Mouse (Mus musculus): ENCODE results near the gene Cabin1. TPM values are rescaled to one million over a fixed set of nuclear protein-coding genes. Genes with fewer than 3 reads are reported as not detected.

The Cabin1 gene
- polyA plus RNA-seq (2014; fragmentation: Nextera tagmentation; extraction: Ambion mirVana), result 27.0 and 30.8 TPM in 2 replicates

DNA sequence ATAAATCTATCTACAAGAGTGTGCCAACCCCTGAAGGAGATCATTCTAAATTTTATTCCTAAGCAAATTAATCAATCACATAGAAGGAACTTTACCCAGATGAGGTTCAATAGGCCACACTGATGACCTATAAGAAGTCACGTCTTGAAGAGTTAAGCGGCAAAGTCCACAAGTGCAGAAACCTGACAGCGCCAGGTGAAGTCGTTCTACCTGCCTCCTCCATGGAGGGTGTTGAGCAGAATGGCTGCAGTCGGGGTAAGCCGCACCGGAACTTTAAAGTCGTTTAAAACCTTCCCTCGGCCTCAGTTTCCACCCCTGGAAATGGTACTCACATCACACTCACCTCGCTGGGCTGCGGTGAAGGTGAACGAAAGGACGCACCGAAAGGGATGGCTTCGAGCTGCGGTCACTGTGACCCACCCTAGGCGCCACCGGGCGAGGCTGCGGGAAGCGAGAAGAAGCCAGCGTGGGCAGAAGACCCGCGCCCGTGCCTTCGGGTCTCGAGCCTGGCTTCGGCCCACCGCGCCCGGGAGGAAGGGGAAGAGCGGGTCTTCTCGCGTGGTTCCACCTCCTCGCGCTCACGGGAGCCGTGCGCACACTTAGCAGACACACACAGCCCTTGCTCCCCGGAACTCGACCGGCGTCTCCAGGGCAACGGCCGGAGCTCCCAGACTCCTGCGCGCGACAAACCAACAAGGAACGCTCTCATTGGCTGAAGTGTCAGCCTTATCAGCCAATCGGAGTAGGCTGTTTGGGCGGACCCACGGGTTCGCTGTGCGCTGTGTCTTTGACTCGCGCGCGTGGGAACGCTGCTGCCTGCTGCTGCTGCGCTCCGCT is at the start of gene Cabin1:
Cabin1 (minus strand) TSS at position 660 of the 837 bp plus-strand sequence.
- peak within 1 kb of the TSS; percentile 82 for H3K4me2 ChIP-seq (ENCODE audit: low read length)
- ATAC-seq (ENCODE audit: insufficient number of reproducible peaks, insufficient read depth, low FRiP score, low read depth), result peak; percentile 97
- under 1% methylated on average over 61 of the region's 61 CpGs for WGBS
- H3K9me3 ChIP-seq (ENCODE audit: control insufficient read depth, low read length), result no peaks in the 10 kb centered on the region
- H3K4me3 ChIP-seq (ENCODE audit: control insufficient read depth in 1 of 2, insufficient read depth in 1 of 2, low read depth in 1 of 2, low read length in 2 of 2), result peak within 1 kb of the TSS; percentile 77 to 90
- H3K4me1 ChIP-seq (ENCODE audit: control insufficient read depth in 2 of 2, insufficient read depth in 2 of 2, low read length in 2 of 2), result peaks cover 0 to 8% of the 10 kb centered on the region in 2 experiments; a peak in 1 of 4 replicates
- H3K36me3 ChIP-seq (ENCODE audit: control insufficient read depth, insufficient read depth, low read length), result peaks cover 7% of the 10 kb centered on the region
- H3K27ac ChIP-seq (replicated peaks in 1 of 2; ENCODE audit: control insufficient read depth in 1 of 2, insufficient read depth in 1 of 2, low read depth in 2 of 2, low read length in 2 of 2), result peak within 1 kb of the TSS; percentile 38 to 59
- peak within 1 kb of the TSS; percentile 81 for H3K9ac ChIP-seq (ENCODE audit: low read length)
- H3K27me3 ChIP-seq (ENCODE audit: control insufficient read depth, insufficient read depth, low read length), result no peaks in the 10 kb centered on the region

DNA sequence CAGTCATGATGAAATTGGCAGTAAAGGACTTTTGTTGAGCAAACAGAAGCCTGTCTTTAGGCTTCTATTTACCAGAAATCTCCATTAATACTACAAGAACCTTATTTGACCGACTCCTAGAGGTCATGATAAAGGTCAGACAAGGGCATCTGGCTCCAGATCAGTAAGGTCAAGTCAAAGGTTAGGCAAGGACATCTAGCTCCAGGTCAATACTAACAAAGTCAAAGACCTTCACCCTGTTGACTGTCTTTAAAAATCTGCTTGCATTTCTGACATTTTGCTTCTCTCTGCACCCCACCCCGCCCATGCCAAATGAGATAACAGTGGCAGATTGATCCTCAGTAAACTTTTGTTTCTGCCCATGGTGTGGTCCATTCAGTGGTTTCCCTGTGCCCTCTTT is 40.1 kb upstream of the Cabin1 start:
- Histone ChIP-seq H3K27me3 (ENCODE audit: control insufficient read depth, insufficient read depth, low read length) (no peaks in the 10 kb centered on the region), H3K9me3 (ENCODE audit: control insufficient read depth, low read length) (no peaks in the 10 kb centered on the region), H3K9ac (ENCODE audit: low read length) (no peak overlapping the region), H3K27ac (replicated peaks in 1 of 2; ENCODE audit: control insufficient read depth in 1 of 2, insufficient read depth in 1 of 2, low read depth in 2 of 2, low read length in 2 of 2) (no peak overlapping the region), H3K4me3 (ENCODE audit: control insufficient read depth in 1 of 2, insufficient read depth in 1 of 2, low read depth in 1 of 2, low read length in 2 of 2) (no peak overlapping the region), H3K4me2 (ENCODE audit: low read length) (no peak overlapping the region), H3K4me1 (ENCODE audit: control insufficient read depth in 2 of 2, insufficient read depth in 2 of 2, low read length in 2 of 2) (no peaks in the 10 kb centered on the region), H3K36me3 (ENCODE audit: control insufficient read depth, insufficient read depth, low read length) (no peaks in the 10 kb centered on the region)
- no peak for ATAC-seq (ENCODE audit: insufficient number of reproducible peaks, insufficient read depth, low FRiP score, low read depth)
- WGBS, result 57% methylated on average over 2 of the region's 2 CpGs

DNA sequence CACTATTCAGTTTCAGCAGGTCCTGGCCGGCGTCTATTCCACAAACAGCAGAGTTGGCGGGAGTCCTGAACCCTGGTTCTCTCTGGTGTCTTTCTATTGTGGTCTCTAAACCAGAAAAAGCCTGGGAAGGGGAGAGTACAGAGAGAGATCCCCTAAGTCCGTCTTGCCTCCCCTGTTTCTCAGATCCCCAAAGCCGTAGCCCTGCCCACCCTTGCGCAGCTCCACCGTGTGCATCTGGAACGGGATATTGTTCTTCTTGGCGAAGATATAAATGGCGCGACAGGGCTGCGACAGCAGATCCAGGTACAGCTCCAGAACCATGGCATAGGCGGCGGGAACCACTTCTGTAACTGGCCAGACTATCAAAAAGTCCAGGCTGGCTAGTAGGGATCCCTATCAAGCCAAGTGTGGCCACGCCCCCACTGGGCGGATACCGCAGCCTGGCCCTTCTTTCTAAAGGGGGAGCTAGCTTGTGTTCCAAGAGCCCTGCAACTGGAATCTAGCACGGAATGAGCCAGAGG is 34.1 kb upstream of the Cabin1 start, which contains the start of gene Gstt1:
Gstt1 (minus strand) TSS at position 409 of the 521 bp plus-strand sequence.
- H3K9ac ChIP-seq (ENCODE audit: low read length), result peak within 1 kb of the TSS; percentile 64
- no peaks in the 10 kb centered on the region for H3K36me3 ChIP-seq (ENCODE audit: control insufficient read depth, insufficient read depth, low read length)
- peak within 1 kb of the TSS; percentile 51 to 53 for H3K4me3 ChIP-seq (ENCODE audit: control insufficient read depth in 1 of 2, insufficient read depth in 1 of 2, low read depth in 1 of 2, low read length in 2 of 2)
- H3K4me1 ChIP-seq (ENCODE audit: control insufficient read depth in 2 of 2, insufficient read depth in 2 of 2, low read length in 2 of 2), result peaks cover 8 to 12% of the 10 kb centered on the region in 2 experiments; a peak in 3 of 4 replicates
- 1% methylated on average over 18 of the region's 18 CpGs for WGBS
- H3K27ac ChIP-seq (replicated peaks in 1 of 2; ENCODE audit: control insufficient read depth in 1 of 2, insufficient read depth in 1 of 2, low read depth in 2 of 2, low read length in 2 of 2), result no peak within 1 kb of the TSS
- H3K4me2 ChIP-seq (ENCODE audit: low read length), result peak within 1 kb of the TSS; percentile 86
- ATAC-seq (ENCODE audit: insufficient number of reproducible peaks, insufficient read depth, low FRiP score, low read depth), result 0 out of 2 replicates have a peak, but pooled peaks have one; percentile 3
- H3K27me3 ChIP-seq (ENCODE audit: control insufficient read depth, insufficient read depth, low read length), result no peaks in the 10 kb centered on the region
- H3K9me3 ChIP-seq (ENCODE audit: control insufficient read depth, low read length), result no peaks in the 10 kb centered on the region

DNA sequence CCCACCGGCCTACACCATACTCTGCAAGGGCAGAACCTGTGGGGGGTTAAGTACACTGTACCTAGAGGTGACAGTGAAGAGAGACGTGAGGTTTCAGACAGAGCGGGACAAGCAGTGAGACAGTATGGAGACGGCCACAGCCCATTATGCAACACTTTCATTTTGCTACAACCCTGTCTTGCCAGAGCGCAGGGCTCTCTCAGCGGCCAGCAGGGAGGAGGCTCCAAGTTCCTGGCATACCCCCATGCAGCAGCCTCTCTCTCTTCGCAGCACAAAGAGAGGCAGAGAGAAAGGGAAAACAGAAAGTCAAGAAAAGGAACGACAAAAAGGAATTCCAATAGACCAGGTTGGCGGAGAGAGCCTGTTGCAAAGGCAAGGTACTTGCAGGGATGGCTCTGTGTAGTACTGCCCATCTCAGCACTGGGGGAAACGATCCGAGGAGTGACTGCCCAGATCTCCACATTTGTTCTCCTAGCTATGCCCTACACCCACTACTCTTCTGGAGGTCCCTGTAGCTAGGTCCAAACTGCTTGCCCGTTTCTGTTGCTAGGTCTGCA is 33.6 kb upstream of the Cabin1 start:
- Histone ChIP-seq H3K4me3 (ENCODE audit: control insufficient read depth in 1 of 2, insufficient read depth in 1 of 2, low read depth in 1 of 2, low read length in 2 of 2) (peak overlapping the region; percentile 51 to 53), H3K9ac (ENCODE audit: low read length) (peak overlapping the region; percentile 64), H3K4me2 (ENCODE audit: low read length) (peak overlapping the region; percentile 86), H3K27me3 (ENCODE audit: control insufficient read depth, insufficient read depth, low read length) (no peaks in the 10 kb centered on the region), H3K36me3 (ENCODE audit: control insufficient read depth, insufficient read depth, low read length) (no peaks in the 10 kb centered on the region), H3K27ac (replicated peaks in 1 of 2; ENCODE audit: control insufficient read depth in 1 of 2, insufficient read depth in 1 of 2, low read depth in 2 of 2, low read length in 2 of 2) (no peak overlapping the region), H3K9me3 (ENCODE audit: control insufficient read depth, low read length) (no peaks in the 10 kb centered on the region), H3K4me1 (ENCODE audit: control insufficient read depth in 2 of 2, insufficient read depth in 2 of 2, low read length in 2 of 2) (peaks cover 8 to 12% of the 10 kb centered on the region in 2 experiments; a peak in 3 of 4 replicates)
- ATAC-seq (ENCODE audit: insufficient number of reproducible peaks, insufficient read depth, low FRiP score, low read depth), result no peak
- WGBS, result under 1% methylated on average over 12 of the region's 12 CpGs

DNA sequence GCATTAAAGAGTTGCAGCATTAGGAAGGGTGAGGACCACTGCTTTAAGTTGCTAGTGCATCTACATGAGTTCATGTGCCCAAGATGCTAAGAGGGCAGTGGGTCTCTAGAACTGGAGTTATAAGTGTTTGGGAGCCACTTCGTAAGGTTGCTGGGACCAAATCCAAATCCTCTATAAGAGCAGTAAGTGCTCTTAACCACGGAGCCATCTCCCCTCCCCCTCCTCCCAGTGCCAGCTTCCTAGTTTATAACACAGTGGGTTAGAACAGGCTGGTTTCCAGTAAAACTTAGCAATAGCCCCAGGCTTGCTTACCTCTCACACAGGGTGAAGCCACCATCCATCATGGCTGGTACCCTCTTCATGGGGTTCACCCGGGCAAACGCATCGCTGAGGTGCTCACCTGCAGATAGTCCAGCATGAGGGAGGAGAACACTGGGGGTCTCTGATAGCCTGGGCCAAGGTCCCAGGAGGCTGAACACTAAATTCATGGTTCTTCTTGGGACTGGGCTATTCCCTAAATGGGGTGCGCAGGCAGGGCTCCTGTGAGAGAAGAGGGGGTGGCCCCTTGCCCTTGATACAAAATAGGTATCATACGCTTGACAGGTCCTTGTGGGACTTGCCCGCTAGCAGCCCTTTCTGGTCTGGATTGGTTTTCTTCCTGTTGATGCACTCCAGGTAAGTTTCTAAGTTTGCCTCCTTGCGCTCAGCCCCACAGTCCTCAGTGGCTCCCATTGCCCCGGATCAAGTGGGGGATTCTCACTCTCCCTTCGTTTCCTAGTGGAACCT is 32.8 kb upstream of the Cabin1 start:
- Histone ChIP-seq H3K27me3 (ENCODE audit: control insufficient read depth, insufficient read depth, low read length) (no peaks in the 10 kb centered on the region), H3K9me3 (ENCODE audit: control insufficient read depth, low read length) (no peaks in the 10 kb centered on the region), H3K27ac (replicated peaks in 1 of 2; ENCODE audit: control insufficient read depth in 1 of 2, insufficient read depth in 1 of 2, low read depth in 2 of 2, low read length in 2 of 2) (no peak overlapping the region), H3K4me3 (ENCODE audit: control insufficient read depth in 1 of 2, insufficient read depth in 1 of 2, low read depth in 1 of 2, low read length in 2 of 2) (peak overlapping the region in 1 of 2 experiments; percentile 51; a peak in 2 of 4 replicates), H3K36me3 (ENCODE audit: control insufficient read depth, insufficient read depth, low read length) (no peaks in the 10 kb centered on the region), H3K4me1 (ENCODE audit: control insufficient read depth in 2 of 2, insufficient read depth in 2 of 2, low read length in 2 of 2) (peaks cover 8 to 12% of the 10 kb centered on the region in 2 experiments; a peak in 3 of 4 replicates), H3K4me2 (ENCODE audit: low read length) (peak overlapping the region; percentile 86), H3K9ac (ENCODE audit: low read length) (peak overlapping the region; percentile 64)
- no peak for ATAC-seq (ENCODE audit: insufficient number of reproducible peaks, insufficient read depth, low FRiP score, low read depth)
- 28% methylated on average over 11 of the region's 11 CpGs for WGBS

DNA sequence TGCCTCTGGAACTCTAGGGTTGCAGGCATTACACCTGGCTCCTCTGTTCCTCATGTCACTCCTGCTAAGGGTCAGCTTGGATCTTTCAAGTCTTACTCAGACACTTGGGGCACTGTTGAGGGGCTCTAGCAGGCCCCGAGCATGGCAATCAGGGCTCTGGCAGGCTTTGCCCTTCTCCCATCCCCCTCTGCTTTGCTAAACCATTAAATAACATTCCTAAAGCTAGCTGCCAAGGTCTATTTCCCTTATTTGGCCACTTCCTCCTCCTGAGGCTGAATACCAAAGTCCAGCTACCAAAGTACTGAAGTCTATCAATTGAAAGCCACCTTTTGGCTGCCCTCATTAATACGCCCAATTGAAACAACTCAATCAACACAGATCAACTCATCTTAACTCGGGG is 30.7 kb upstream of the Cabin1 start:
- Histone ChIP-seq H3K9me3 (ENCODE audit: control insufficient read depth, low read length) (no peaks in the 10 kb centered on the region), H3K4me3 (ENCODE audit: control insufficient read depth in 1 of 2, insufficient read depth in 1 of 2, low read depth in 1 of 2, low read length in 2 of 2) (no peak overlapping the region), H3K27me3 (ENCODE audit: control insufficient read depth, insufficient read depth, low read length) (no peaks in the 10 kb centered on the region), H3K27ac (replicated peaks in 1 of 2; ENCODE audit: control insufficient read depth in 1 of 2, insufficient read depth in 1 of 2, low read depth in 2 of 2, low read length in 2 of 2) (no peak overlapping the region), H3K4me2 (ENCODE audit: low read length) (no peak overlapping the region), H3K36me3 (ENCODE audit: control insufficient read depth, insufficient read depth, low read length) (no peaks in the 10 kb centered on the region), H3K4me1 (ENCODE audit: control insufficient read depth in 2 of 2, insufficient read depth in 2 of 2, low read length in 2 of 2) (peaks cover 8 to 12% of the 10 kb centered on the region in 2 experiments; a peak in 3 of 4 replicates), H3K9ac (ENCODE audit: low read length) (no peak overlapping the region)
- ATAC-seq (ENCODE audit: insufficient number of reproducible peaks, insufficient read depth, low FRiP score, low read depth), result no peak
- 29% methylated on average over 3 of the region's 3 CpGs for WGBS

DNA sequence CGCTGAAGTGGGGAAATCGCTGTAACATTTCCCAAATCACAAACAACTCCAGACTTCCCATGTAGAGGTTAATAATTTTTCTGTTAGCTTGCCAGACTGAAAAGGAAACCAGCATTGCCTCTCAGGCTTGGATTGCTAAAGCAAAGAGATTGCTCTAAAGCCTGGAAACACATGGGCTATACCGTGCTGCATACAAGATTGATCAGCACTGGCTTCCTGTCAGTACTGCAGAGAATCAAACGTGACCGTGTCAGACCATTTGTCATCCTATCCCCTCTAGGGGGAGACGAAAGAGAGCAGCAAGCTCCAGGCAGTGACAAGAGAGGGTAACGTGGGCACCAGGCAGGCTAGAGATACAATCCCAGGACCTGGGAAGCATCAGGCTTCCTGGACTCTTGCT is 26.6 kb upstream of the Cabin1 start:
- H3K36me3 ChIP-seq (ENCODE audit: control insufficient read depth, insufficient read depth, low read length), result no peaks in the 10 kb centered on the region
- H3K9me3 ChIP-seq (ENCODE audit: control insufficient read depth, low read length), result no peaks in the 10 kb centered on the region
- no peak overlapping the region for H3K4me3 ChIP-seq (ENCODE audit: control insufficient read depth in 1 of 2, insufficient read depth in 1 of 2, low read depth in 1 of 2, low read length in 2 of 2)
- no peak for ATAC-seq (ENCODE audit: insufficient number of reproducible peaks, insufficient read depth, low FRiP score, low read depth)
- H3K4me2 ChIP-seq (ENCODE audit: low read length), result no peak overlapping the region
- H3K9ac ChIP-seq (ENCODE audit: low read length), result no peak overlapping the region
- WGBS, result 20% methylated on average over 7 of the region's 7 CpGs
- H3K27me3 ChIP-seq (ENCODE audit: control insufficient read depth, insufficient read depth, low read length), result no peaks in the 10 kb centered on the region
- H3K4me1 ChIP-seq (ENCODE audit: control insufficient read depth in 2 of 2, insufficient read depth in 2 of 2, low read length in 2 of 2), result peaks cover 3 to 5% of the 10 kb centered on the region in 2 experiments; a peak in 3 of 4 replicates
- H3K27ac ChIP-seq (replicated peaks in 1 of 2; ENCODE audit: control insufficient read depth in 1 of 2, insufficient read depth in 1 of 2, low read depth in 2 of 2, low read length in 2 of 2), result no peak overlapping the region

Measured in heart, embryonic 14.5 days (tissue).